Mouse (Mus musculus) midbrain, embryonic 16.5 days (tissue): ENCODE results near the gene Wars. TPM values are rescaled to one million over a fixed set of nuclear protein-coding genes. Genes with fewer than 3 reads are reported as not detected.

Experiments
- ATAC-seq: fragments of 200-750 bp; cut with Nextera tagmentation; 2 replicates; pipeline ENCODE4 v1.8.0; 2017; ENCODE audit warnings: moderate TSS enrichment
- H3K27ac ChIP-seq: fragments of 300-500 bp; sonication (generic); 2 replicates; pipeline ENCODE4 v1.5.1; 2014; ENCODE audit warnings: mild to moderate bottlenecking, low read length, mixed read lengths
- H3K27me3 ChIP-seq: fragments of 300-500 bp; sonication (generic); 2 replicates; pipeline ENCODE4 v1.6.1; 2014; ENCODE audit warnings: low read depth, low read length, mixed read lengths; ENCODE audit not compliant: control insufficient read depth, insufficient read depth
- H3K36me3 ChIP-seq: fragments of 300-500 bp; sonication (generic); 2 replicates; pipeline ENCODE4 v1.6.1; 2014; ENCODE audit warnings: mild to moderate bottlenecking, low read length, moderate library complexity, mixed read lengths; ENCODE audit not compliant: control insufficient read depth, insufficient read depth
- H3K4me1 ChIP-seq: fragments of 300-500 bp; sonication (generic); 2 replicates; pipeline ENCODE4 v1.6.1; 2014; ENCODE audit warnings: mild to moderate bottlenecking, low read length, mixed read lengths; ENCODE audit not compliant: control insufficient read depth, insufficient read depth
- H3K4me2 ChIP-seq: fragments of 300-500 bp; sonication (generic); 2 replicates; pipeline ENCODE4 v1.6.1; 2014; ENCODE audit warnings: mild to moderate bottlenecking, low read length, mixed read lengths
- H3K4me3 ChIP-seq: fragments of 300-500 bp; sonication (generic); 2 replicates; pipeline ENCODE4 v1.5.1; 2014; ENCODE audit warnings: low read depth, mild to moderate bottlenecking, low read length, moderate library complexity, mixed read lengths
- H3K9ac ChIP-seq: fragments of 300-500 bp; sonication (generic); 2 replicates; pipeline ENCODE4 v1.6.1; 2014; ENCODE audit warnings: low read depth, low read length, mixed read lengths
- H3K9me3 ChIP-seq: fragments of 300-500 bp; sonication (generic); replicated peaks from 2 replicates; pipeline ENCODE4 v1.6.1; 2014; ENCODE audit warnings: mild to moderate bottlenecking, low read length, mixed read lengths; ENCODE audit not compliant: control insufficient read depth, poor library complexity, severe bottlenecking
- WGBS: fragments of 180-500 bp; shearing (Covaris S2); extraction: QIAGEN DNeasy Blood & Tissue Kit; methylation state at CpG from one replicate; pipeline ENCODE4 v1.1.7; 2014; 5-methylcytosine and 5-hydroxymethylcytosine counted together
- microRNA counts: library from miRNA; unstranded; fragments of <30 nt; microRNA quantifications from one replicate; lab custom pipeline; 2016
- microRNA-seq: library from miRNA; unstranded; fragments of <30 nt; microRNA quantifications from one replicate; pipeline ENCODE4, GENCODE M21; 2017
- polyA plus RNA-seq: library from polyadenylated mRNA; unstranded; fragments of >200 nt; fragmentation: Nextera tagmentation; extraction: Ambion mirVana; gene quantifications from 2 replicates; pipeline ENCODE4 v1.2.1, GENCODE M21; 2015

The Wars gene
- polyA plus RNA-seq, 1 experiment from 2014 or later = 109 TPM

DNA sequence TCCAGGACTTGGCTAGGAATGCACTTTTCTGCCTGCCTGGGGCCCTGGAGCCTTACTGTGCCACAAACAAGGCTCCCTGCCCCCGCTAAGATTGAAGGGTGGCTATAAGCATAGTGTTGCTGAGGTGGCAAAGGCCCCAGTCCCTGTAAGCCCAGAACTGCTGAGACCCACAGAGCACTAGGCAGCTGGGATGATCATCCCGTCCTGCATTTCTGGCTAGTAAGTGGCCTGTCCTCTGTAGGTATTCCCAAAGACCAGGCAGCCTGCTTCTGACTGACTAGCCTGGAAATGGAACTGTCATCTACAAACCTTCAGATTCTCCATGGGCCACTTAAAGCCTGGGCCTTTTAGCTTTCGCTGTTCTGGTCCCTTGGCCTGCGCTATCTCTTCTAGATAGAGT is 73.5 kb downstream of the Wars start:
- H3K9me3 ChIP-seq = no peaks in the 10 kb centered on the region
- H3K4me1 ChIP-seq = no peaks in the 10 kb centered on the region
- H3K36me3 ChIP-seq = no peaks in the 10 kb centered on the region
- WGBS = 93% methylated on average over 4 of the region's 4 CpGs
- H3K27ac ChIP-seq = no peak overlapping the region
- H3K4me3 ChIP-seq = no peak overlapping the region
- H3K9ac ChIP-seq = no peak overlapping the region
- no peaks in the 10 kb centered on the region for H3K27me3 ChIP-seq
- ATAC-seq = no peak
- H3K4me2 ChIP-seq = no peak overlapping the region

DNA sequence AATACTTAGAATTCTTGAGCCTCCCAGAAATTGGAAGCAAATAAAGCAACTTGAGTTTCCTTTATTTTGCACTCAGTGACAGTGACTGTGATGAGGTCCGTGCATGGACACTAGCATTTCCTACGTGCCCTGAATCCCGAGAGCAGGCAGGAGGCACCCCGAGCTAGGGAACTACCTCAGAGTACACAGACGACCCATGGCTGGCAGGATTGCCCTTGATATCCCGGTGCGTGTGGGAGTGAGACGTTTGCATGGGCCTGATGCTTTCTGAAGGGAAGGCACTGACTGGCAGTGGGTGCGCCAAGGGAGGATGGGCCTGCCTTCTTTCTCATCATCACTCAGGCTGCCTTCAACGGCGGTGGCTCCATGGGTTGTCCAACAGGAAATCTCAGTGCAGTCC is 77.4 kb downstream of the Wars start:
- Histone ChIP-seq H3K4me3 (no peak overlapping the region), H3K4me2 (no peak overlapping the region), H3K9ac (no peak overlapping the region), H3K27me3 (no peaks in the 10 kb centered on the region), H3K27ac (no peak overlapping the region), H3K36me3 (no peaks in the 10 kb centered on the region), H3K4me1 (no peaks in the 10 kb centered on the region; the same call in 1 of the 2 replicates), H3K9me3 (no peaks in the 10 kb centered on the region)
- WGBS = 83% methylated on average over 11 of the region's 11 CpGs
- ATAC-seq = no peak

DNA sequence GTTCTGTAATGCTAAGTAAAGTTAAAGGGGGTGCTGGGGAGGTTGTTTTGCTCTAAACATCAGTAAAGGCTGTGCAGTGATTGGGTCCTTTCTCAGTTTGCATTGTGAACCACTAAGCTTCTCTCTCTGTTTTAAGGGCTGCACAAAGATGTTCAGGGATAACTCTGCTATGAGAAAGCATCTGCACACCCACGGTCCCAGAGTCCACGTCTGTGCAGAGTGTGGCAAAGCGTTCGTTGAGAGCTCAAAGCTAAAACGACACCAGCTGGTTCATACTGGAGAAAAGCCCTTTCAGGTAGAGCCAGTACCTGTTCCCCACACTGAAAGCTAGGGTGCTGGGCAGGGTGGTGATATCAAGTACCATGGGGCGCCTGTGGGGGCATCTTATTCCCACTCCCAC is 79.5 kb downstream of the Wars start:
- H3K27ac ChIP-seq = no peak overlapping the region
- no peak overlapping the region for H3K4me3 ChIP-seq
- WGBS = 96% methylated on average over 6 of the region's 6 CpGs
- no peaks in the 10 kb centered on the region for H3K9me3 ChIP-seq
- no peak overlapping the region for H3K9ac ChIP-seq
- H3K36me3 ChIP-seq = no peaks in the 10 kb centered on the region
- no peak overlapping the region for H3K4me2 ChIP-seq
- no peaks in the 10 kb centered on the region; the same call in 1 of the 2 replicates for H3K4me1 ChIP-seq
- no peak for ATAC-seq
- H3K27me3 ChIP-seq = no peaks in the 10 kb centered on the region

GRCm38 (mm10) chr12:108812463-108812862 is 81.5 kb downstream of the Wars start:
- H3K27ac ChIP-seq = no peak overlapping the region
- no peak overlapping the region for H3K4me2 ChIP-seq
- no peaks in the 10 kb centered on the region for H3K27me3 ChIP-seq
- no peaks in the 10 kb centered on the region; the same call in 1 of the 2 replicates for H3K4me1 ChIP-seq
- H3K36me3 ChIP-seq = no peaks in the 10 kb centered on the region; the same call in 1 of the 2 replicates
- no peak for ATAC-seq
- H3K4me3 ChIP-seq = no peak overlapping the region
- 89% methylated on average over 6 of the region's 6 CpGs for WGBS
- no peaks in the 10 kb centered on the region for H3K9me3 ChIP-seq
- no peak overlapping the region for H3K9ac ChIP-seq

DNA sequence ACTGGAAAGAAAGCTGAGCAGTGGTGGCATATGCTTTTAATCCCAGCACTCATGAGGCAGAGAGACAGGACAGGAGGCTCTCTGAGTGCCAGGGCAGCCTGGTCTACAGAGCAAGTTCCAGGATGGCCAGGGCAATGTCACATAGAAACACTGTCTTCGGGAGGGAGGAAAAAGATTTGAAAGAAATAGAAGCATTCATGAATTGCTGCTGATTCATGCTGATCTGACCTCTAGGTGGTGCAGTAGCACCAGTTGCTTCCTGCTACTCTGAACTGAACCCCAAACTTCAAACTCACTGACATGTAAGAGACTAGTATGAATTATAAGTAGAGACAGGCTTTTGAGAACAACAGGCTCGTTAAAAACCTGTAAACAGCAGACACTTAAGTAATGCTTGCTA is 82.8 kb downstream of the Wars start:
- Histone ChIP-seq H3K4me3 (no peak overlapping the region), H3K27me3 (no peaks in the 10 kb centered on the region), H3K9me3 (no peaks in the 10 kb centered on the region), H3K9ac (no peak overlapping the region), H3K4me1 (no peaks in the 10 kb centered on the region; the same call in 1 of the 2 replicates), H3K36me3 (no peaks in the 10 kb centered on the region; the same call in 1 of the 2 replicates), H3K4me2 (no peak overlapping the region), H3K27ac (no peak overlapping the region)
- ATAC-seq = no peak
- WGBS = 55% methylated on average over 2 of the region's 2 CpGs

- Histone ChIP-seq H3K9me3 (no peaks in the 10 kb centered on the region), H3K4me2 (no peak overlapping the region), H3K9ac (no peak overlapping the region), H3K4me1 (no peaks in the 10 kb centered on the region; the same call in 1 of the 2 replicates), H3K27me3 (no peaks in the 10 kb centered on the region), H3K27ac (no peak overlapping the region), H3K36me3 (no peaks in the 10 kb centered on the region; the same call in 1 of the 2 replicates), H3K4me3 (no peak overlapping the region)
- 95% methylated on average over 7 of the region's 7 CpGs for WGBS
- no peak for ATAC-seq
Measured at GRCm38 (mm10) chr12:108810309-108810708, 83.7 kb downstream of the Wars start.

MicroRNAs within 50 kb of the gene (microRNA counts, 519-probe panel; counts per million panel counts)
- 386 counts per million, percentile 18 among the panel's probes with 10 or more counts for microRNA mmu-miR-345-3p (lab: Ali Mortazavi, UCI)
- 2,279 counts per million, percentile 67 among the panel's probes with 10 or more counts for microRNA mmu-miR-345-5p (lab: Ali Mortazavi, UCI)

Small RNA genes within 50 kb of the gene (microRNA-seq; reads per million reads assigned to microRNA genes)
- gene Mir345 = 114 reads per million, percentile 56 among the genes with 10 or more reads in this experiment

Other genes starting within 250 kb of the Wars start
- gene Degs2, start 191.9 kb downstream of the Wars start, polyA plus RNA-seq = 2.9 and 3.3 TPM in 2 replicates
- gene Yy1, start 101.2 kb downstream of the Wars start, polyA plus RNA-seq = 10.3 and 11.6 TPM in 2 replicates
- 19.0 and 19.8 TPM in 2 replicates for gene Slc25a29, start 58.3 kb downstream of the Wars start, polyA plus RNA-seq
- gene Slc25a47, start 58.1 kb downstream of the Wars start, polyA plus RNA-seq = 6.4 and 8.2 TPM in 2 replicates
- 4.9 and 6.3 TPM in 2 replicates for gene Wdr25, start 543 bp downstream of the Wars start, polyA plus RNA-seq
- gene Begain, start 174.0 kb upstream of the Wars start, polyA plus RNA-seq = 22.1 and 25.4 TPM in 2 replicates